Mouse (Mus musculus) monocyte, adult 2 months (primary cell): ENCODE measurements around the gene Tnf.

Experiments
- DNase-seq, 2 experiments: peaks; one replicate each; pipeline ENCODE4 v3.0.0; 2022; ENCODE audit warnings: low spot score in 2 of 2, low read depth in 1 of 2

Tnf gene

DNA sequence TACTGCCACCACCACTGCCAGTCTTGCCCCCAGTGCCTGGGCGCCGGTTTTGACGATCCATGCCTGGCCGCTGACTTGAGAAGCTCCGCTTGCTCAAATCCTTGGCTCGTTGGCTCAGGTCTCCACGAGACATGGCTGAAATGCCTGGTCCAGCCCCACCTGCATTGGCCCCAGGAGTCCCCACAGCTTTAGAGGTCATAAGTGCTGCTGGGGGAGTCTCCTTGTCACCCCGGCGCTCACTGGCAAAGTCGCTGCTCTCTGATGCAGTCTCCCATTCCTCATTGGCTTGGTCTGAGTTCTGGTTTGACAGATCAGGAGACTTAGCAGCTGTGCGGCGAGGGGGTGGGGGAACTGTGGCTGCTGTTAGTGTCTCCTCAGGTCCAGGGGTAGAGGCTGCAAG is 46.4 kb downstream of the Tnf start:
- DNase-seq: no peak

DNA sequence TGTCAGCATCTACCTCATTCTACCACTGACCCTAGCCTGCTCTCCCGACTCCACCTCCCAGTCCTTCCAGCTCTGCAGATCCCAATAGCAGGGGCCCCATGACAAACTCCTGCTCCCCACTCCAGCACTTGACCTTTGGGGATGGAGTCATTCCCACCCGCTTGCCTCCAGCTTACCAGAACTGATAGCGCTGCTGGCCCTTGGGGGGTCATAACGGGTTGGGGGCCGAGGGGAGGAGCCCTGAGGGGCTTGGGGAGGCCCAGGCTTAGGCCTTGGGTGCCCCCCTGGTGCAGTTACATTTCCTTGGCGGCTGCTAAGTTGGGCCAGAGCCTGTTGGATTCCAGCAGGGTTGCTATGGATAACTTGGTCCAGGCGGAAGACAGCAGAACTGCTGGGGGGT is 47.2 kb downstream of the Tnf start:
- DNase-seq: no peak

DNA sequence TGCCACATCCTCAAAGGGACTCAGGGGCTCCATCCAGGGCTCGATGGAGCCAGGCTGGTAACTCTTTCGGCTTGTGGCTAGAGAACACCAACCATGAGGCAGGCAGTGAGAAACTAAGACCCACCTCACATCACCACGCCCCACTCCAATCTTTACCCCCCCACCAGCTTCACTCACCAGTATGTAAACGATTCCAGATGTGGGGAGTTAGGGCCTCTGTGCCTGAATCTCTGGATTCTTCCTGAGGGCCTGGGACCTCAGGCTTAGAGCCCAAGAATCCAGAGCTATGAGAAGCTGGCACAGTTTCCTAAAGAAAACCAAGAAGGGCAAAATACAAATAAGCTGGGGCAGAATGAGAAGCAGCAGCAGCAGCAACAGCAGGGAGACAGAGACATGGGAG is 47.9 kb downstream of the Tnf start:
- no peak for DNase-seq

- DNase-seq: no peak
Observed at GRCm38 (mm10) chr17:35153077-35153476, 48.7 kb downstream of the Tnf start.

- DNase-seq: no peak
Observed at GRCm38 (mm10) chr17:35152121-35152520, 49.7 kb downstream of the Tnf start.
